Mouse (Mus musculus) urinary bladder, adult 2 months (tissue): Measurements from ENCODE around the gene Cyba. TPM values are rescaled to one million over a fixed set of nuclear protein-coding genes. Genes with fewer than 3 reads are reported as not detected.

ENCODE experiments used
- DNase-seq: peaks from one replicate; pipeline ENCODE4 v3.0.0; 2022; ENCODE audit warnings: low spot score
- polyA plus RNA-seq: library from polyadenylated mRNA; depleted of rRNA; stranded (reverse); fragments of >200 nt; gene quantifications from 2 replicates; pipeline ENCODE4 v1.2.3, GENCODE M21; 2012; rRNA removed

Gene Cyba
- polyA plus RNA-seq: 115 and 130 TPM in 2 replicates

- peak; percentile 48 for DNase-seq
Observed at GRCm38 (mm10) chr8:122432443-122433268, at the start of gene Cyba. Gene Cyba (minus strand): TSS chr8:122432930.

GRCm38 (mm10) chr8:122482448-122482847 lies 49.7 kb upstream of the Cyba start:
- no peak for DNase-seq

GRCm38 (mm10) chr8:122475580-122476320 lies 43.0 kb upstream of the Cyba start, which contains the start of the genes Rnf166 and Ctu2:
Gene Rnf166 (minus strand): TSS chr8:122476064.
Gene Ctu2 (plus strand): TSS chr8:122476143.
- DNase-seq: peak; percentile 95

- no peak for DNase-seq
Observed at GRCm38 (mm10) chr8:122474951-122475560, 42.3 kb upstream of the Cyba start.

GRCm38 (mm10) chr8:122473911-122474421 lies 41.2 kb upstream of the Cyba start:
- DNase-seq: no peak

- no peak for DNase-seq
Observed at GRCm38 (mm10) chr8:122470691-122471090, 38.0 kb upstream of the Cyba start.

GRCm38 (mm10) chr8:122469965-122470364 lies 37.2 kb upstream of the Cyba start:
- DNase-seq: no peak

GRCm38 (mm10) chr8:122469407-122469806 lies 36.7 kb upstream of the Cyba start:
- DNase-seq: no peak

- DNase-seq: no peak
Observed at GRCm38 (mm10) chr8:122467816-122468215, 35.1 kb upstream of the Cyba start.

- DNase-seq: no peak
Observed at GRCm38 (mm10) chr8:122464985-122465384, 32.3 kb upstream of the Cyba start.

- no peak for DNase-seq
Observed at GRCm38 (mm10) chr8:122463651-122464640, 31.2 kb upstream of the Cyba start.

GRCm38 (mm10) chr8:122462510-122462909 lies 29.8 kb upstream of the Cyba start:
- no peak for DNase-seq

- no peak for DNase-seq
Observed at GRCm38 (mm10) chr8:122461473-122462148, 28.9 kb upstream of the Cyba start.

- DNase-seq: peak; percentile 67
Observed at GRCm38 (mm10) chr8:122460524-122461472, 28.1 kb upstream of the Cyba start, which contains the start of gene Snai3. Gene Snai3 (minus strand): TSS chr8:122460733.

- DNase-seq: no peak
Observed at GRCm38 (mm10) chr8:122459990-122460389, 27.3 kb upstream of the Cyba start.

GRCm38 (mm10) chr8:122459218-122459900 lies 26.6 kb upstream of the Cyba start:
- no peak for DNase-seq

GRCm38 (mm10) chr8:122457171-122457570 lies 24.4 kb upstream of the Cyba start:
- peak; percentile 54 for DNase-seq

GRCm38 (mm10) chr8:122454409-122454808 lies 21.7 kb upstream of the Cyba start:
- DNase-seq: no peak
